Mouse (Mus musculus): ENCODE data around the gene Gm20916. TPM values are rescaled to one million over a fixed set of nuclear protein-coding genes. Genes with fewer than 3 reads are reported as not detected.
"Not testable (repeated sequence)": the region's sequence is repeated elsewhere in the genome, so short reads cannot be mapped to it uniquely, and the experiment has no call there.

The Gm20916 gene
- not detected in 2 replicates for polyA plus RNA-seq (2012)

- not testable (repeated sequence) for TF ChIP-seq GATA1 (IDR thresholded peaks at IDR 0.05; ENCODE audit: low read length)
Observed at GRCm38 (mm10) chrY:79319265-79319664, at the start of gene Gm20916. Gm20916 (plus strand) TSS chrY:79319565.

Other genes with a start within 250 kb of the Gm20916 start
- gene Gm20917, start 168.4 kb upstream of the Gm20916 start, polyA plus RNA-seq (2012) = not detected in 2 replicates

Measured in G1E-ER4 (cell line).